ENCODE assay signal across 8 mouse cellular contexts in the genomic region with DNA sequence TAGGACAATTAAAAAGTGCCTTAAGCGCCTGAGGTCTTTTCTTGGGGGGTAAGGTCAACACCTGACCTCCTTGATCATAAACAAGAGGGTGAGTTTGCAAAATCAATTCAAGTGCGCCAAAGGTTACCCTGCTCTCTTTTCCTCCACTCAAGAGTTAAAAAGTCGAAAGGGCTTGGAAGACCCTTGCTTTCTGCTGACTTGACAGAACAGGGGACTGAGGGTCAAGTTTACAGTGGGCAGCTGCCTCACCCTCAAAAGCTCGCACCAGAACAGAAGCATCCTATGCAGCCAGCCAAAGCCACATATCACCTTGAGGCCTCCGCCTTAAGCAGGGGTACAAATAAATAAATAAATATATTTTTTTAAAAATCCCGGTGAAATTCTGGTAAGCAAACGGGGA. TPM values are rescaled to one million over a fixed set of nuclear protein-coding genes. Genes with fewer than 3 reads are reported as not detected.
A peak's percentile ranks its signal among the peaks of the same experiment; 100 is the strongest.
DNase-seq lines count a peak whose midpoint lies in the region; ATAC-seq and TF ChIP-seq lines count a peak whose summit lies in the region.

No protein-coding gene starts in this region.

- H3K4me1 ChIP-seq in lung, postnatal 0 days (ENCODE audit: insufficient read depth, low read depth, low read length), result peaks cover 10% of the 10 kb centered on the region; the same call in 1 of the 2 replicates
- peaks cover 35% of the 10 kb centered on the region for H3K4me1 ChIP-seq in liver, embryonic 15.5 days (replicated peaks)

- no peaks in the 10 kb centered on the region for H3K27me3 ChIP-seq in lung, postnatal 0 days (replicated peaks; ENCODE audit: insufficient read depth, low read length)
- no peaks in the 10 kb centered on the region for H3K27me3 ChIP-seq in liver, embryonic 15.5 days

- DNase-seq in gastrocnemius, adult 2 months, result no peak
- no peak for DNase-seq in gastrocnemius, postnatal 10 days
- DNase-seq in lung, postnatal 0 days (ENCODE audit: low spot score), result no peak
- DNase-seq in lung, postnatal 36 days, result no peak
- DNase-seq in right cerebral cortex, postnatal 36 days (ENCODE audit: low spot score in 2 of 2), result no peak
- DNase-seq in frontal cortex, postnatal 10 days (ENCODE audit: low spot score in 2 of 2), result no peak
- no peak for DNase-seq in adipocyte (ENCODE audit: low spot score)

- no peak for TF ChIP-seq EP300 in lung, postnatal 0 days (IDR thresholded peaks at IDR 0.05)

- 51% methylated on average over 7 of the region's 7 CpGs for WGBS in lung, postnatal 0 days
- WGBS in liver, embryonic 15.5 days (ENCODE audit: insufficient replicate concordance), result 70% methylated on average over 7 of the region's 7 CpGs

- no peak overlapping the region for H3K9ac ChIP-seq in lung, postnatal 0 days (replicated peaks; ENCODE audit: low read depth)
- H3K9ac ChIP-seq in liver, embryonic 15.5 days, result no peak overlapping the region

- peak overlapping the region; percentile 89 for H3K4me3 ChIP-seq in gastrocnemius, adult 2 months
- H3K4me3 ChIP-seq in lung, postnatal 0 days (ENCODE audit: low read depth, low read length), result no peak overlapping the region
- H3K4me3 ChIP-seq in liver, embryonic 15.5 days (replicated peaks), result no peak overlapping the region

- TF ChIP-seq CTCF in gastrocnemius, adult 2 months (IDR thresholded peaks at IDR 0.05), result no peak
- no peak for TF ChIP-seq CTCF in lung, postnatal 0 days (IDR thresholded peaks at IDR 0.05)

- intact Hi-C loops in gastrocnemius, adult 2 months (cut with DNase I), result loop anchor here (5.0 kb wide), 1 partner anchor 88 kb away; no protein-coding TSS in a partner anchor

- H3K9me3 ChIP-seq in lung, postnatal 0 days (ENCODE audit: low read length), result no peaks in the 10 kb centered on the region
- no peaks in the 10 kb centered on the region for H3K9me3 ChIP-seq in liver, embryonic 15.5 days (replicated peaks)

- no peak for ATAC-seq in lung, postnatal 0 days
- no peak for ATAC-seq in liver, embryonic 15.5 days (ENCODE audit: insufficient read depth)

- 0 out of 2 replicates have a peak, but pooled peaks cover 10% of the 10 kb centered on the region for H3K36me3 ChIP-seq in lung, postnatal 0 days (ENCODE audit: insufficient read depth, low read length)
- peaks cover 21% of the 10 kb centered on the region for H3K36me3 ChIP-seq in liver, embryonic 15.5 days (replicated peaks)

- peak overlapping the region; percentile 20 for H3K27ac ChIP-seq in gastrocnemius, adult 2 months
- no peak overlapping the region for H3K27ac ChIP-seq in lung, postnatal 0 days (ENCODE audit: low read length)
- no peak overlapping the region for H3K27ac ChIP-seq in liver, embryonic 15.5 days (replicated peaks)

- peak overlapping the region; percentile 65 for H3K4me2 ChIP-seq in lung, postnatal 0 days (replicated peaks; ENCODE audit: low read depth, low read length)
- peak overlapping the region; percentile 1; the same call in 1 of the 2 replicates for H3K4me2 ChIP-seq in liver, embryonic 15.5 days

RNA-seq across cellular contexts. Expression of a gene that starts 3.0 kb away (rescaled TPM):
- 100 to 1,000 TPM; 169 to 193 TPM for total RNA-seq in gastrocnemius, adult 2 months (2021)
- total RNA-seq in gastrocnemius, postnatal 10 days (2021), result 100 to 1,000 TPM; 186 to 195 TPM
- polyA plus RNA-seq in lung, postnatal 0 days (2015; fragmentation: Nextera tagmentation; extraction: Ambion mirVana), result 12.6 and 13.3 TPM in 2 replicates
- polyA plus RNA-seq in liver, embryonic 15.5 days (2015; fragmentation: Nextera tagmentation; extraction: Ambion mirVana), result 2.9 and 3.1 TPM in 2 replicates
